Mouse (Mus musculus) testis, postnatal 14 days (tissue): ENCODE measurements at regions not wholly inside any gene's neighbourhood (a gene's known extent, or its start where the extent isn't known, plus 50 kb on each side); places are given as distances from the start of the nearest gene placed in this dataset.

Source experiments
- DNase-seq: peaks from one replicate; pipeline ENCODE4 v3.0.0; 2021; ENCODE audit warnings: low spot score

DNA sequence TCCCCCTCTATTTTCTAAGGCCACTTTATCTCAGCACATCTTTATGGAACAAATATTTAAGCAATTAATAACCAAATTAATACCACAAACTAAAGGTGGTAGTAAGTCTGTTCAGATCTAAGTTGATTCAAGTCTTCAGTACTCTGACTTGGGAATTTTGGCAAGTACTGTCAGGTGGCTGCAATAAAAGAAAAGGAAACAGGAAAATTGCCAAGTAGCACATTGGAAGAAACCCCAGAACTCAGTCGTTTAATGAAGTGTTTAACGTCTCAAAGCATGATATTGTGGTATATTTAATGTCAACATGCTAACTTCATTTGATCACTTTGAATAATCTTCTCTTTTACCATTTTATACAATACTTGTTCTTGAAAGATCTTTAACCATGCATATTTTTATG is 142.2 kb downstream of the Gm11146 start:
- DNase-seq: no peak

DNA sequence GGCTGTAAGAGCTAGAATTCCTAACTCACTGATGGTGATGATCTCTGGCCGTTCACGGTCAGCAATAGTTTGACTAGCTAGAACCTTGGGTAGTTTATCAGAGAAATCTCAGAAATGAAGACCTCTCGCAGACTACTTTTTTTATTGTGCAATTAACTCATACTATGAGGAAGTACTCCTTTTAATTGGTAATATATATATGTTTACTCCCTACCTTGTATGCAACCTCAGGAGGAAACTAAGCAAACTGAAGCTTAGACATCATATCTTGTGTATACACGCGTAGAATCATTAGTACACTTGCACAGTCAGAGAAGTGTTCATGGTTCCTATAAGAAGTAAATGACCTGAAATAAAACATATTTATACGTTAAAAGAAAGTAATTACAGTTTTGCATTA is 157.2 kb downstream of the Gm11146 start:
- no peak for DNase-seq

DNA sequence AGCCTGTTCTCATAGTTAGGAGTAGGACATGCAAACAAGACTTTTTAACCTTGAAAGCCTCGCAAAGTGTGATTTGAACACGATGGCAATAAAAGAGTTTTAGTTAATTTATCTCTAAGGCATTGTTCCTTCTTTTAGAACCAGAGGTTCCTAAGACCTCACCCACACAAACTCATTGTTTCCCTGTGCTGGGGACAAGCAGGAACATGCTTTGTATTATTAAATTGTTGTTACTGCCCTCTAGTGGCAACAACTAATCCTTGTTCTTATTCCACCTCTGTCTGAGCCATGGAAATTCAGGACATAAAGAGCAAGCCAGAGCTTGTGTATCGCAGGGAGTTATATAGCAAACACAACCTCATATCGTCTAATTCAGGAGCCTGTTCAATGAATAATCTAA is 157.9 kb downstream of the Gm11146 start:
- DNase-seq: peak; percentile 13

DNA sequence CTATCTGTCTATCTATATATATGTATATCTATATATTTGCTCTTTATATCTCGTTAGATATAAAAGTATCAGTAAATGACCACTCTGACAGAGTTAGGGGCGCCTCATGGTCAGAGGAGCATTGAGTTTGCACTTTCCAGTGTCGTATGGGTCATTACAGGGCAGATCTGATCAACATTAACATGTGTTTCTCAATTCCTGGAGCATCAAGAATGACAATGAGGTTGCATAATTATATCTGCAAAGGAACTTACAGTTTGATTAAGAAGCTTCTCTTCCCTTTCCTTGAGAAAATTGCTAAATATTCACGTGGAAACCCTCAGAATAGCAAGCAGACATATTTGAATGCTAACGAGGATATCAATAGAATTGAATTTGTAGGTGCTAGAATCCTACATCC is 158.6 kb downstream of the Gm11146 start:
- DNase-seq: no peak

- DNase-seq: no peak
These were observed 159.0 kb downstream of the Gm11146 start for GRCm38 (mm10) chr16:77442866-77443265.

GRCm38 (mm10) chr16:77431345-77431744 is 170.5 kb downstream of the Gm11146 start:
- no peak for DNase-seq

- no peak for DNase-seq
These were observed 179.2 kb downstream of the Gm11146 start for GRCm38 (mm10) chr16:77422385-77423363.

DNA sequence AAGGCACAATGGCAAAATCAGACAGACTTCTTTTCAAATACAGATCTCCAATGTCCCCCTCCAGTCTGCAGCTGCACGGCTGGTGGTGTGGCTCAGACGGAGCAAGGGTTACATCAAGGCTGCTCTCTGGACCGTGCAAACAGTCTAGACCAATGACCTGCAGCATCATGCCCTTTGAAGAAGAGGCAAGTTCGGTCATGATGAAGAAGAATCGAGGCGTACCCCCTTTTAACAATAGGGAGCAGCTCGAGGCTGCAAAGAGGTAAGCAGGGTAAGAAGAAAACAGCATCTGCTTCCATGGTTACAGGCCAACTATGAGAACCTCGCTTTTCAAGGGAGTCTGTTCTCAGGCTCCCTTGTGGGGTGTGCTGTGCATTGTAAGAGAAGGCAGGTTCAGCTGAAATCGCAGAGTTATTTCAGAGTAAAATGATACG is 180.3 kb downstream of the Gm11146 start:
- DNase-seq: no peak

- no peak for DNase-seq
These were observed 180.9 kb downstream of the Gm11146 start for GRCm38 (mm10) chr16:77421001-77421400.

DNA sequence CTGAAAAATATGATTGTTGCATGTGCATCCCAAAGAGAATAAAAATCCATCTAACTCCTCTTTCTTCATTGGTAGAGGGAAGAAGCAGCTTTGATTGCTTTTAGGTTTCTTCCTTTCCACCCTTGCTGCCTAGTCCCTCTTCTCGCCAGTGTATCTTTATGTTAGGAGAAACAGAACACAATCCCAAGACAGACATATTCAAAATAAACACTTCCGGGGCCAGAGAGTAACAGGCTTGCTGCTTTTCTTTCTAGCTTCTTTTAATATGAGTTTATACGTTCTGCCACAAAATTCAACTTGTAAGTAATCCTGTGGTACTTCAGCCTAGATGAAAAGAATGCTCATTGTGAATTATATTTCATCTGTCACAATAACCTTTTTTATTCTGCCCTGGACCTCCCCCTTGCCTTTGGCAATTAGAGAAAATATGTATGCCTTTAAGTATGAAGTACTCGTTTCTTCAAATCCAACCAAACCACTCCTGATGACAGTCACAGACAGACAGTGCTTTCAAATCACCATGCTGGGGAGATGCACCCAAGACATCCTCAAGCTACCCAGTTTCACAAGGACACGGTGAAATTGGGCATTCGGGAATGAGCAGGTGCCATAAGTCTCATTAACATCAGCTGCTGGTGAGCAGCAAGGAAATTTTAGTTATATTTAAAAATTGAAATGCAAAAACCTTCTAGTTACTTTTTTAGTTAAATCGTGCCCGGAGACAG is 181.6 kb downstream of the Gm11146 start:
- no peak for DNase-seq

- DNase-seq: no peak
These were observed 182.7 kb downstream of the Gm11146 start for GRCm38 (mm10) chr16:77419116-77419735.

- no peak for DNase-seq
These were observed 183.4 kb downstream of the Gm11146 start for GRCm38 (mm10) chr16:77418486-77418885.

GRCm38 (mm10) chr16:77417791-77418190 is 184.1 kb downstream of the Gm11146 start:
- no peak for DNase-seq

- DNase-seq: no peak
These were observed 187.3 kb downstream of the Gm11146 start for GRCm38 (mm10) chr16:77414562-77414961.

DNA sequence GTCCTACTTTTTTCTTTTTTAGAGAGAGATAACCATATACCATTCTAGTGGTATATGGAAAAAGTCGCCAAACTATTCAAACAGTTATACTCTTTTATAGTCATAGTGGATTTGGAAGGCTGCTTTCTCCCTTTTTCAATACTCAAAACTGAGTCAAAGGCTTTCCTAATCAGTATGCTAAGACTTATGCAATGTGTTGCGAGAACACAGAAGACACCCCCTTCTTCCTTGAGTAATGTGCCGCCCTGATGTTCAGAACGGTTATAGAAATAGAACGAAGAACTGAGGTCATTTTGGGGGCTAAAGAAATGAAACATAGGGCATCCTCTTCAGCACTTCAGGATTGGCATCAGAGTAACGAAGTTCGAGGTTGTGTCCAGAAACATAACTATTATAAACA is 192.7 kb downstream of the Gm11146 start:
- DNase-seq: no peak

GRCm38 (mm10) chr16:77406999-77407398 is 194.9 kb downstream of the Gm11146 start:
- no peak for DNase-seq

- DNase-seq: no peak
These were observed 196.0 kb downstream of the Gm11146 start for GRCm38 (mm10) chr16:77405859-77406258.

GRCm38 (mm10) chr16:77405181-77405818 is 196.6 kb downstream of the Gm11146 start:
- DNase-seq: no peak

- no peak for DNase-seq
These were observed 199.1 kb downstream of the Gm11146 start for GRCm38 (mm10) chr16:77402711-77403280.

GRCm38 (mm10) chr16:77401185-77401943 is 200.5 kb downstream of the Gm11146 start:
- DNase-seq: no peak
